Mouse (Mus musculus): ENCODE results near the gene Pygb. TPM values are rescaled to one million over a fixed set of nuclear protein-coding genes. Genes with fewer than 3 reads are reported as not detected.
A peak's percentile ranks its signal among the peaks of the same experiment; 100 is the strongest.

The Pygb gene
- polyA plus RNA-seq, 1 experiment from 2014 or later: 81.0 TPM

DNA sequence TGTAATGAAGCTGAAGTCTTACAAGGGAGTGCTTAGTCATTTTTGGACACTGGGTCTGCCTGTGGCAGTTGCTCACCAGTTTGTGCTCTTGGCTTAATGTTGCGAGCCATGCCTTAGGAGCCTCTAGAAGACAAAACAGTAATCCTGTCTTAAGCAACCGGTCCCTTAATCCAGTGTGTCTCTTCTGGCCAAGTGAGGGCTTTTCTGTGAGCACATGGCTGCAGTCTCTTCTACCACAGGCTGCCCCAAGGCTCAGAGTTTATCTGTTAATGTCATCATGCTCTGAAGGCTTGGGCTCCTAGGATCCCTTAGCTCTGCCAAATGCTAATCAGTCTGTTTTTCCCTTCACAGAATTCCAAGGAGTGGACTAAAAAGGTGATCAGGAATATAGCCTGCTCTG is 43.5 kb downstream of the Pygb start:
- no peaks in the 10 kb centered on the region for H3K9me3 ChIP-seq (replicated peaks)
- no peak for ATAC-seq
- H3K4me2 ChIP-seq: no peak overlapping the region
- WGBS: 81% methylated on average over 2 of the region's 2 CpGs
- H3K27ac ChIP-seq: no peak overlapping the region
- no peaks in the 10 kb centered on the region for H3K27me3 ChIP-seq
- H3K4me1 ChIP-seq: no peaks in the 10 kb centered on the region
- peaks cover 99% of the 10 kb centered on the region for H3K36me3 ChIP-seq (ENCODE audit: poor library complexity, severe bottlenecking)
- H3K9ac ChIP-seq: no peak overlapping the region
- no peak overlapping the region for H3K4me3 ChIP-seq

DNA sequence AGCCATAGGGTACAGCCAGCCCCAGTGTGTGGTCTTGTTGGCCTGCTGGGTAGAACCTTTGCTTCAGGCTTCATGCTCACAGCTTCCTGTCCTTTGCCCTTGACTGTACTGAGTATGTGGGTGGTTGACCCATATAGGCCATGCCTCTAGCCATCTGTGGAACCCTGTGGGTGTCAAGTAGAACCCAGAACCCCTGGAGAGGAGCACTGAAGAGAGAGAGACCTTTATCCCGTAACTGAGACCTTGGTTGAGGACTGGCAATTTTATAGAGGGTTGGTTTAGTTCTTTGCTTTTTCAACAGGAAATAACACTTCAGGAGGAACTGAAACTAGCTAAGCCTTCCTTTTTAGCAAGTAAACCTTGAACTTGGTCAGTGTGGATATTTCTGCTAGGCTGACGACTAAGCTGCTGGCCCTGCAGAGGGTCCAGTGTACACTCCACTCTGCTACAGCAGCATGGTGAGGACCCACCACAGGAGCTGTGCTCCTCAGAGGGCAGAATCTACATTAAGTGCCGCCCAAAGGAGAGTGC is 44.4 kb downstream of the Pygb start:
- Histone ChIP-seq H3K27ac (no peak overlapping the region), H3K9ac (no peak overlapping the region), H3K4me3 (no peak overlapping the region), H3K27me3 (no peaks in the 10 kb centered on the region), H3K4me2 (no peak overlapping the region), H3K36me3 (ENCODE audit: poor library complexity, severe bottlenecking) (peaks cover 97% of the 10 kb centered on the region), H3K4me1 (no peaks in the 10 kb centered on the region), H3K9me3 (replicated peaks) (no peaks in the 10 kb centered on the region)
- WGBS: 90% methylated on average over 3 of the region's 3 CpGs
- no peak for ATAC-seq

DNA sequence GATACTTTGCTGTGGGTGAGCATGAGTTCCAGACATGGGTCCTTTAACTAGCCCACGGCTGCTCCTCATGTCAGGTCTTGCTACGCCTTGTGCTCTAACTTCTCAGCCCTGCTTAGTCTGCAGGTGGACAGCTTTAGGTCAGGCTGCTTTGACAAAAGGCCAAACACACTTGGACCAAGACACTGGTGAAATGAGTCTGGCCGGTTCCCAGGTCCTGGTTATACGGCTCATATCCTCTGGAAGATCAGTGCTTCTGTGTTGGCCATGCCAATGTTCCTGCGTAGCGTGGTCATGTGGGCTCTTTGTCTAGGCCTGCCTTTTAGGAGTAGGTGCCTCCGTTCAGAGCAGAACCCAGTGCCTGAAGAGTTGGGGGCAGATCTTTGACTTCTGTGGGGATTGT is 45.5 kb downstream of the Pygb start:
- ATAC-seq: no peak
- H3K9ac ChIP-seq: no peak overlapping the region
- H3K4me1 ChIP-seq: no peaks in the 10 kb centered on the region
- H3K27ac ChIP-seq: no peak overlapping the region
- no peaks in the 10 kb centered on the region for H3K9me3 ChIP-seq (replicated peaks)
- H3K4me2 ChIP-seq: no peak overlapping the region
- H3K4me3 ChIP-seq: no peak overlapping the region
- no peaks in the 10 kb centered on the region for H3K27me3 ChIP-seq
- 95% methylated on average over 7 of the region's 7 CpGs for WGBS
- H3K36me3 ChIP-seq (ENCODE audit: poor library complexity, severe bottlenecking): peaks cover 93% of the 10 kb centered on the region

DNA sequence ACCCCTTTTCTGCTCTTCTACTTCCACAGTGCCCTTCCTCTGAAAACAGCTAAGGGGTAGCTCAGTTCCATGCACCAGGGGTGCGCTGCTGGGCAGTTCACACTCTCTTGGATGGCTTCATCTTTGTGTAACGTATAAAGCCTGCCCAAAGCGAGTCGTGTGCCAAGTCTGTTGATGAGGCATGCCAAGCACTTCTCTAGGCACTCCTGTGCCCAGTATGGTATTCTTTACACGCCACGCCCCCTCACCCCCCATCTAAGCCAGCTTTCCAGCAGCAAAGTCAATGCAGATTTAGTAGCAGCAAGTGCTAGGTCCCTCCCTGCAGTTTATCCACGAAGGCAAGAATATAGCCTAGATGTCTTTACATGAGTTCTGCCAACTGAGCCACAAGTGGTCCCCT is 48.1 kb downstream of the Pygb start:
- H3K4me1 ChIP-seq: no peaks in the 10 kb centered on the region
- H3K4me3 ChIP-seq: no peak overlapping the region
- H3K9ac ChIP-seq: no peak overlapping the region
- H3K4me2 ChIP-seq: no peak overlapping the region
- WGBS: 94% methylated on average over 7 of the region's 7 CpGs
- no peaks in the 10 kb centered on the region for H3K27me3 ChIP-seq
- no peak for ATAC-seq
- no peaks in the 10 kb centered on the region for H3K9me3 ChIP-seq (replicated peaks)
- peaks cover 90% of the 10 kb centered on the region for H3K36me3 ChIP-seq (ENCODE audit: poor library complexity, severe bottlenecking)
- no peak overlapping the region for H3K27ac ChIP-seq

DNA sequence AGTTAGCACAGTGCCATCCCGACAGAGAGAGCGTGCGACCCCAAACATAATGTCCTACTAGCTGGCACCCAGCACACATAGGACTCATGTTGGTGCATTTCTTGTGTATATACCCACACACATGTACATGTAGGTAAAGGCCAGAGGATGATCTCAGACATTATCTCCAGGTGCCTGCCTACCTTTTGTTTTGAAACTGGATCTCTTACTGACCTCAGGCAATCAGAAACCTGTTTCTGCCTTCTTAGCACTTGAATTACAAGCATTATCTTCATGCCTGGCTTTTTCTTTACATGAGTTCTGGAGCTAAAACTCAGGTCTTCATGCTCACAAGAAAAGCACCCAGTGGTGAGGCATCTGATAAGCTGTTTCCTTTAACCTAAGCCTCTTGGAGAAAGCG is 49.4 kb downstream of the Pygb start:
- Histone ChIP-seq H3K27ac (no peak overlapping the region), H3K4me2 (no peak overlapping the region), H3K4me3 (no peak overlapping the region), H3K4me1 (no peaks in the 10 kb centered on the region), H3K9me3 (replicated peaks) (no peaks in the 10 kb centered on the region), H3K36me3 (ENCODE audit: poor library complexity, severe bottlenecking) (peaks cover 77% of the 10 kb centered on the region), H3K9ac (no peak overlapping the region), H3K27me3 (no peaks in the 10 kb centered on the region)
- no peak for ATAC-seq
- 94% methylated on average over 4 of the region's 4 CpGs for WGBS

DNA sequence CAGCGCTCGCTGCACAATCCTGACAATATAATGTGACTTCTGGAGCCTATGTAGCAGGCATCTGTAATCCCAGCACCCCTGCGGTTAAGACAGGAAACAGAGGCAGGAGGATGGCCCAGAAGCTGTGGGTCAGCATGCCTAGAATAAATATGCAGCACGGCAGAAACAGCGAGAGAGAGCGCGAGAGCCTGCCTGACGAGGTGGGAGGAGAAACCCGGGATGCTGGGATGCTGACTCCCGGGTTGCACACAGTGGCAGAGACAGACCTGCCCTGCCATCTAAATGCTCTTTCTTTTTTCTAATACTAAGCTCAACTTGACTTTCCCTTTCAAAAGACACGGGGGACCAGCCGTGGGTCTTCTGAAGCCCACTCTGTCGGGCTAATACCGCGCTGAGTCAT is 50.4 kb downstream of the Pygb start:
- Histone ChIP-seq H3K36me3 (ENCODE audit: poor library complexity, severe bottlenecking) (peaks cover 67% of the 10 kb centered on the region), H3K27me3 (no peaks in the 10 kb centered on the region), H3K9me3 (replicated peaks) (no peaks in the 10 kb centered on the region), H3K4me3 (no peak overlapping the region), H3K27ac (no peak overlapping the region), H3K4me2 (no peak overlapping the region), H3K4me1 (no peaks in the 10 kb centered on the region), H3K9ac (no peak overlapping the region)
- 63% methylated on average over 15 of the region's 15 CpGs for WGBS
- ATAC-seq: no peak

DNA sequence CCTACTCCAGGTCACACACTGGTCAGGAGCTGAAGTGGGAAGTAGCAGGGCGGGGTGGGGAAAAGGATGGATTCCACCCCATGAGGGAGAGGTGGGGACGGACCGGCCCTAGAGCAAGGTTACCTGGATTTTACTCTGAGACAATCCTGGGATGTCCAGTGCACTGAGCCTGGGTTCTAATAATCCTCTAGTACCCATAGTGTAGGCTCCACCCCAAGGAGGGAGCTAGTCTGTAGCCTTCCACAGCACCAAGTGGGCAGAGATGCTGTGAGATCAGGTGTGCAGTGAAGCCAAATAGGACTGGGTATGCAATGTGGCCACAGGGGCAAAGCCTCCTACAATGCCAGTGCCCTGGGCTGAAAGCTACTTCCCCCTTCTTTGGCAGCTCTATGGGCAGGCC is 51.2 kb downstream of the Pygb start:
- H3K27me3 ChIP-seq: no peaks in the 10 kb centered on the region
- H3K4me3 ChIP-seq: no peak overlapping the region
- no peak overlapping the region for H3K4me2 ChIP-seq
- H3K9ac ChIP-seq: no peak overlapping the region
- H3K27ac ChIP-seq: no peak overlapping the region
- H3K9me3 ChIP-seq (replicated peaks): no peaks in the 10 kb centered on the region
- peaks cover 59% of the 10 kb centered on the region for H3K36me3 ChIP-seq (ENCODE audit: poor library complexity, severe bottlenecking)
- no peak for ATAC-seq
- WGBS: 90% methylated on average over 3 of the region's 3 CpGs
- no peaks in the 10 kb centered on the region for H3K4me1 ChIP-seq

DNA sequence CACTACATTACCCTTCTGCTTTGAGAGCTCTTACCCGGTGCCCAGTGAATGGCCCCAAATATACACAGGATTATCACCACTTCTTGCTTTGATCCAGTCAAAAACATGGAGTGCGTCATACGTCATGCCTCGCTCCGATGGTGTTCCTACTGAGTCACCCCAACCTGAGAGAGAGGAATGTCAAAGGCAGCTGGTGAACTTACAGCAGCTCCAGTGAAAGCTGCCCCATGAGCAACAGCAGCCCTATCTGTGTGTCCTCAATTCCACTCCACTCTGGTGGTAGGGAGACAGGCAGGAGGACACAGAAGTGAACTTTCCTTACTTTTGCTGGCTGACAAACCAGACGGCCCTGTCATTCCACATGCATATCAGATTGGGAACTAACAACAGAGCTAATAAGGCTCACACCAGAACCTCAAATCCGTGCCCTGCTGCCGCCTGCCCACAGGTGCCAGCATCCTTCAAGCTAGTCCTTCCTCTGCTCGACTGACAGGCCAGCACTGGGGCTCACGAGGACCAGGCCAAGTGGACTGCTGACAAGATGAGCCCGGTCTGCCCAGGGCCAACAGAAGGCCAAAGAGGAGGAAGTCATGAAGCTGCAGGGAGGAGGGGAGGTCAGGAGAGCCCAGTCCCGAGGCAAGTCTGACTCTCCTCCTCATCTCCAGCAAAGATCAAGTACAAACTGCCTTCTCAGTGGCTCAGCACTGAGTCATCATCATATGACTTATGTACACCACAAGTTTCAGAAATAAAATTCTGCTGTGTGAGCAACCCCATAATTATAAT is 53.3 kb downstream of the Pygb start:
- Histone ChIP-seq H3K4me3 (no peak overlapping the region), H3K4me2 (no peak overlapping the region), H3K36me3 (ENCODE audit: poor library complexity, severe bottlenecking) (peaks cover 41% of the 10 kb centered on the region), H3K4me1 (0 out of 2 replicates have a peak, but pooled peaks cover 3% of the 10 kb centered on the region), H3K27ac (no peak overlapping the region), H3K9me3 (replicated peaks) (no peaks in the 10 kb centered on the region), H3K9ac (no peak overlapping the region), H3K27me3 (no peaks in the 10 kb centered on the region)
- 88% methylated on average over 12 of the region's 12 CpGs for WGBS
- ATAC-seq: no peak

DNA sequence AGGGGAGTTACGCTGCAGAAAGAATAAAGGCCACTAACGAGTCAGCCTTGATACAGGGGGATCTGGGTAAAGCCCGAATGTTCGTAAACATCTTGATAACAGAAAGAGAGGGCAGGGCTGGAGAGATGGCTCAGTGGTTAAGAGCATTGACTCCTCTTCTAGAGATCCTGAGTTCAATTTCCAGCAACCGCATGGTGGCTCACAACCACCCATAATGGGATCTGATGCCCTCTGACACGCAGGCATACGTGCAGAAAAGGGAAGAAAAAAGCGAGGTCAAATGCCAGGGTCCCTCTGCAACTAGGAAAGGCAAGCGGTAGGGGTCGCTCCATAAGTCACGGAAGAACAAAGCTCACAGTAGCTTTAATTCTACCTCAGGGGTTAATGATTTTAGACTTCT is 54.6 kb downstream of the Pygb start:
- ATAC-seq: no peak
- no peak overlapping the region for H3K9ac ChIP-seq
- no peaks in the 10 kb centered on the region for H3K9me3 ChIP-seq (replicated peaks)
- H3K4me2 ChIP-seq: no peak overlapping the region
- WGBS: 63% methylated on average over 11 of the region's 11 CpGs
- H3K4me1 ChIP-seq: 0 out of 2 replicates have a peak, but pooled peaks cover 8% of the 10 kb centered on the region
- no peak overlapping the region for H3K27ac ChIP-seq
- no peaks in the 10 kb centered on the region for H3K27me3 ChIP-seq
- H3K4me3 ChIP-seq: no peak overlapping the region
- peaks cover 37% of the 10 kb centered on the region for H3K36me3 ChIP-seq (ENCODE audit: poor library complexity, severe bottlenecking)

DNA sequence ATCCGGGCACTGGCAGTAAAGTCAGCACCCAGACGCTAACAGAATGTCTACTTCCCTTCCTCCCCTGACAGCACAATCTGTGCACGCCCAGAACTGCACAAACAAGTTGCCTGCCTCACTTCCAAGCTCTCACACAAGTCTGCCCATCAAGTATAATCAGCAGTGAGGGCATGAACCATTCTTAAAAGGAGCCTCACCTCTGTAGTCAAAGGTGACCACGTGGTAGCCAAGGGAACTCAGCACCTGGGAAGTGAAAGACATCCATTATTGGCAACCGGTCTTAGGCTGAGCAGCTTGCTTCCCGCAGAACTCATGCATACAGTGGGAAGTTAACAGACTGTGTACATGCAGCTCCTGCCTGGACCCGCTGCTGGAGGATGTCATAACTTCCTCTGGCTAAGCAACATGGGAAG is 55.5 kb downstream of the Pygb start:
- H3K9ac ChIP-seq: no peak overlapping the region
- no peak for ATAC-seq
- no peak overlapping the region for H3K4me2 ChIP-seq
- peaks cover 9% of the 10 kb centered on the region; the same call in 1 of the 2 replicates for H3K4me1 ChIP-seq
- no peak overlapping the region for H3K27ac ChIP-seq
- peaks cover 35% of the 10 kb centered on the region for H3K36me3 ChIP-seq (ENCODE audit: poor library complexity, severe bottlenecking)
- H3K4me3 ChIP-seq: no peak overlapping the region
- H3K27me3 ChIP-seq: no peaks in the 10 kb centered on the region
- H3K9me3 ChIP-seq (replicated peaks): no peaks in the 10 kb centered on the region
- 88% methylated on average over 7 of the region's 7 CpGs for WGBS

DNA sequence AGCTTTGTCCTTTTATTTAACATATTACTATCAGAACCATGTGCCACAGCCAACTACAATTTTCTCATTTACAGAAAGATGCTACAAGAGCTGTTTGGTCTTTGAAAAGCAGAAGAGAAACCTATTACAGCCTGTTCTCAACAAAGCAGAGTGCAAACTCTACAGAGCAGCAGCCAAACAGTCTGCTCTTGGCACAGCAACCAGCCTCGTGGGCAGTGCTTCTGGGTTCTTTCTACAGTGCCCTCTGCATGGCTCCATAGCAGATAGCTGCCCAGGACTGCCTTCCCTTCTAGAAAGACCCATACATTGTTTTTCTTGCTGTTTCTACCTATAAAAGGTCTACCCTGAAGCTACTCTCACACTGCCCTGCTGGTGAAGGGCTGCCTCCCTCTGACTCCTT is 58.3 kb downstream of the Pygb start:
- H3K27me3 ChIP-seq: no peaks in the 10 kb centered on the region
- ATAC-seq: no peak
- H3K4me1 ChIP-seq: peaks cover 19% of the 10 kb centered on the region; the same call in 1 of the 2 replicates
- H3K9ac ChIP-seq: no peak overlapping the region
- H3K27ac ChIP-seq: no peak overlapping the region
- no peak overlapping the region for H3K4me2 ChIP-seq
- no peaks in the 10 kb centered on the region for H3K9me3 ChIP-seq (replicated peaks)
- no peak overlapping the region for H3K4me3 ChIP-seq
- WGBS: 69% methylated on average over 1 of the region's 1 CpGs
- H3K36me3 ChIP-seq (ENCODE audit: poor library complexity, severe bottlenecking): peaks cover 13% of the 10 kb centered on the region; the same call in 1 of the 2 replicates

DNA sequence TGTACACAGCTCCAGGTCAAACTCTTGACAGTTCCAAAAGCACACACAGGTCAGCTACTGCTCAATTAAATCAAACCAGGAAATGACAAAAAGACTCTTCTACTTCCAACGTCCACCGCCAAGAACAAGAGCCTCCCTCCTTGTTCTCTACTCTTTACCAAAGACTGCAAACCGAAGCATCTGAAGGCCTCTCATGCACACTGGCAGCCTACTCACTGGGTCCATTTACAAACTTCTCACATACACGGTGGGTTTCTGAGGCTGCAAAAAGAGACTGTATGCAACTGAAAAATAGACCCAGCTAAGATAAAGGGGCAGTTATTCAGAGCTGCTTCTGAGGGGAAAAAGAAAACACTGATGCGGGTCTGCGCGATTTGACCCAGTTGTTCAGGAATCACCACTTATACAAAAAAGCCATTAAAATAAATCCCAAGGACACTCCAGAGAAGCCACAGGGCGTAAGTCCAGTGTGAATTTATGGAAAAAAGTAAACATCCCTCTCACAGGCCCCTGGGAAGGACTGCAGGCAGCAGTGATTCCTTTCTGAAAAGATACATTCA is 61.0 kb downstream of the Pygb start:
- Histone ChIP-seq H3K4me3 (no peak overlapping the region), H3K4me1 (peaks cover 19% of the 10 kb centered on the region; the same call in 1 of the 2 replicates), H3K27me3 (no peaks in the 10 kb centered on the region), H3K9ac (no peak overlapping the region), H3K9me3 (replicated peaks) (no peaks in the 10 kb centered on the region), H3K36me3 (ENCODE audit: poor library complexity, severe bottlenecking) (peaks cover 17% of the 10 kb centered on the region), H3K4me2 (no peak overlapping the region), H3K27ac (peak overlapping the region; percentile 61)
- WGBS: 48% methylated on average over 8 of the region's 8 CpGs
- no peak for ATAC-seq
